Mouse (Mus musculus) layer of hippocampus, postnatal 25 days (tissue): ENCODE data around the gene Tpra1. TPM values are rescaled to one million over a fixed set of nuclear protein-coding genes. Genes with fewer than 3 reads are reported as not detected.

Source experiments
- DNase-seq, 2 experiments: peaks; one replicate each; pipeline ENCODE4 v3.0.0; 2022; ENCODE audit warnings: mixed read lengths in 2 of 2, low spot score in 1 of 2; ENCODE audit errors: extremely low spot score in 1 of 2
- total RNA-seq, 2 experiments: library from RNA; stranded (reverse); gene quantifications; 2 replicates each; pipeline ENCODE4 v1.2.3; 2021

Tpra1 gene
- total RNA-seq, 2 experiments from 2014 or later: 35.1 to 45.1 TPM

GRCm38 (mm10) chr6:88942595-88942994 lies 40.5 kb downstream of the Tpra1 start:
- peak in 1 of 2 experiments; percentile 63 for DNase-seq

- no peak for DNase-seq
Observed at GRCm38 (mm10) chr6:88943666-88944065, 41.6 kb downstream of the Tpra1 start.

GRCm38 (mm10) chr6:88946442-88946841 lies 44.4 kb downstream of the Tpra1 start:
- no peak for DNase-seq

- DNase-seq: no peak
Observed at GRCm38 (mm10) chr6:88947771-88948170, 45.7 kb downstream of the Tpra1 start.

GRCm38 (mm10) chr6:88956725-88957124 lies 54.7 kb downstream of the Tpra1 start:
- DNase-seq: no peak

- DNase-seq: no peak
Observed at GRCm38 (mm10) chr6:88957313-88957712, 55.3 kb downstream of the Tpra1 start.

DNA sequence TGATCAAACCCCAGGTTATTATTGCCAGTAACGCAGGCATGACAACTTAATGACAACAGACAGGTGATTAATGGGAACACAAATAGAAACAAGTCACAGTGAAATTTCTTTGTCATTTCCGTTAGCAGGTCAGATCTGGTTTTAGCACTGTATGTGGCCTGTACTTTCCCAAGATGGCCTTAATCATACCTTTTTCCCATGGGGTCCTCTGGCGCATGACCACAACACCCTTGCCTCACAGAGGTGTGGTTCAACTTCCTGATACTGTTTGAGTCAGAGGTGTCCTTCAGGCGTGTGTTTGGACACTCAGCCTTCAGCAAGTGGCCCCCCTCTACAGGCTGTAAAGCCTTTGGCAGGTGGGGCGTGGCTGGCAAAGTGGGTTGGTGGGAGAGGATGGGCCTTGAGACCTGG lies 55.8 kb downstream of the Tpra1 start:
- no peak for DNase-seq

GRCm38 (mm10) chr6:88958305-88958704 lies 56.3 kb downstream of the Tpra1 start:
- DNase-seq: no peak

- peak in 1 of 2 experiments; percentile 57 for DNase-seq
Observed at GRCm38 (mm10) chr6:88959834-88960233, 57.8 kb downstream of the Tpra1 start.

- no peak for DNase-seq
Observed at GRCm38 (mm10) chr6:88960941-88961340, 58.9 kb downstream of the Tpra1 start.

Other genes with a start within 250 kb of the Tpra1 start
- gene Mgll, start 177.8 kb upstream of the Tpra1 start, total RNA-seq: 100 to 1,000 TPM; 190 to 192 TPM
- gene Abtb1, start 60.3 kb upstream of the Tpra1 start, total RNA-seq: 10 to 100 TPM; 32.7 to 34.1 TPM
- gene Podxl2, start 27.2 kb upstream of the Tpra1 start, total RNA-seq: 100 to 1,000 TPM; 178 to 179 TPM
- gene Mcm2, start 3.5 kb upstream of the Tpra1 start, total RNA-seq: 1 to 10 TPM; 5.5 to 6.6 TPM